Mouse (Mus musculus) cortical plate, adult 2 months (tissue): Measurements from ENCODE around the gene Gm42669.

ENCODE experiments used
- CTCF ChIP-seq: fragments of 200-500 bp; IDR thresholded peaks from 2 replicates; pipeline ENCODE4 v1.5.1; 2011; ENCODE audit warnings: mild to moderate bottlenecking, control low read depth, low read length; ENCODE audit not compliant: insufficient read depth; ENCODE audit errors: extremely low read depth
- POLR2A ChIP-seq: fragments of 200-500 bp; IDR thresholded peaks from 2 replicates; pipeline ENCODE4 v1.6.1; 2011; ENCODE audit warnings: mild to moderate bottlenecking, low read length, control low read depth; ENCODE audit not compliant: insufficient read depth; ENCODE audit errors: extremely low read depth

DNA sequence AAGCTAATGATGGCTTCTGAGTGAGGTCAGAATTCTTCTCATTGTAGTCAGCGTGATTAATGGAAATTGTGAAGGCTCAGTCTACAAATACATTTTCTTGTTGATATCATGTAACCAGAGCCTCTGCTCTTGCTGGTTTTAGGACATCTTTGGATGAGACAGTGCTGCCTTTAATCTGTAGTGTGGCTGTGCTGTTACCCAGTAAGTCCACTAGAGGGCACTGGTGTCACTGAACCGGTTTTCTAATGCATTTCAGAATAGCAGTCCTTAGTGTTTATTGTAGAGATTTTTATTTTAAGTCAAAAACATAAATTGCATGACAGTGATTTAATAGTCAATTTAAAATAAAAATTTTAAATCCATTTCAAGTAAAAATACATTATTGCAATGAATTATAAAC, 103.8 kb downstream of the Gm42669 start:
- TF ChIP-seq CTCF, result peak; percentile 77
- TF ChIP-seq POLR2A, result no peak
